Mouse (Mus musculus) hindbrain, postnatal 0 days (tissue): Measurements from ENCODE around the gene 4931422A03Rik. TPM values are rescaled to one million over a fixed set of nuclear protein-coding genes. Genes with fewer than 3 reads are reported as not detected.
A peak's percentile ranks its signal among the peaks of the same experiment; 100 is the strongest.
"Not testable (repeated sequence)": the region's sequence is repeated elsewhere in the genome, so short reads cannot be mapped to it uniquely, and the experiment has no call there.

Experiments used
- ATAC-seq: fragments of 200-750 bp; cut with Nextera tagmentation; 2 replicates; pipeline ENCODE4 v1.8.0; 2017; ENCODE audit warnings: mild to moderate bottlenecking, moderate TSS enrichment, moderate library complexity
- DNase-seq: peaks from one replicate; pipeline ENCODE4 v3.0.0-alpha.2; 2015; ENCODE audit warnings: low spot score
- H3K27ac ChIP-seq: fragments of 300-500 bp; sonication (generic); 2 replicates; pipeline ENCODE4 v1.5.1; 2014; ENCODE audit warnings: mild to moderate bottlenecking
- H3K27me3 ChIP-seq: fragments of 300-500 bp; sonication (generic); 2 replicates; pipeline ENCODE4 v1.6.1; 2014; ENCODE audit warnings: low read length, mixed read lengths; ENCODE audit not compliant: insufficient read depth
- H3K36me3 ChIP-seq: fragments of 300-500 bp; sonication (generic); 2 replicates; pipeline ENCODE4 v1.6.1; 2014; ENCODE audit warnings: low read length, mixed read lengths; ENCODE audit not compliant: insufficient read depth
- H3K4me1 ChIP-seq: fragments of 300-500 bp; sonication (generic); 2 replicates; pipeline ENCODE4 v1.6.1; 2014; ENCODE audit warnings: antibody characterized with exemption, low read length, mixed read lengths; ENCODE audit not compliant: insufficient read depth
- H3K4me2 ChIP-seq: fragments of 300-500 bp; sonication (generic); 2 replicates; pipeline ENCODE4 v1.6.1; 2014; ENCODE audit warnings: low read depth, mild to moderate bottlenecking, low read length, moderate library complexity, mixed read lengths
- H3K4me3 ChIP-seq: fragments of 300-500 bp; sonication (generic); 2 replicates; pipeline ENCODE4 v1.5.1; 2014; ENCODE audit warnings: low read length
- H3K9ac ChIP-seq: fragments of 300-500 bp; sonication (generic); replicated peaks from 2 replicates; pipeline ENCODE4 v1.6.1; 2014; ENCODE audit warnings: mild to moderate bottlenecking, low read length, moderate library complexity, mixed read lengths
- H3K9me3 ChIP-seq: fragments of 300-500 bp; sonication (generic); 2 replicates; pipeline ENCODE4 v1.6.1; 2016; ENCODE audit warnings: low read length, mixed read lengths
- CTCF ChIP-seq: IDR thresholded peaks from 2 replicates; pipeline ENCODE4 v1.5.1; 2016; ENCODE audit warnings: antibody characterized with exemption, control low read depth, low read depth
- WGBS: fragments of 180-500 bp; shearing (Covaris S2); extraction: QIAGEN DNeasy Blood & Tissue Kit; methylation state at CpG from one replicate; pipeline ENCODE4 v1.1.7; 2014; 5-methylcytosine and 5-hydroxymethylcytosine counted together
- polyA plus RNA-seq: library from polyadenylated mRNA; unstranded; fragments of >200 nt; fragmentation: Nextera tagmentation; extraction: Ambion mirVana; gene quantifications from 2 replicates; pipeline ENCODE4 v1.2.1, GENCODE M21; 2015
- total RNA-seq: library from RNA; depleted of rRNA; stranded (reverse); fragments of >200 nt; gene quantifications from 2 replicates; pipeline ENCODE4 v1.2.3, GENCODE M21; 2014

Gene 4931422A03Rik
- total and polyA plus RNA-seq, 2 experiments from 2014 or later, result 2.5 TPM; not detected in 1

DNA sequence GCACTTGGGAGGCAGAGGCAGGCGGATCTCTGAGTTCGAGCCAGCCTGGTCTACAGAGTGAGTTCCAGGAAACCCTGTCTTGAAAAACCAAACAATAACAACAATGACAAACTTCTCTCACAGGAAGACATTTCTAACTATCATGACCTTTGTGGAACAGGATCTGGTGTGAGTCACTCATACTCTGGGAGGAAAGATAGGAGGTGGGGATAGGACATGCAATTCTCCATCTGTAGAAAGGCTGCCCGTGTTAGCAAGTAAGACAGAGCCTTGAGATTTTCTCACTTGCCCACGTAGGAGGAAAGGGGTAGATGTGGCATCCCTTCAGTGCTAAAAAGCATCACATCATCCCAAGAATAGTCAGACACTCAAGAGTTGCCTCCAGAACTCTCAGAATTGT, 26.3 kb downstream of the 4931422A03Rik start:
- DNase-seq (no peak), ATAC-seq (no peak)
- no peak for TF ChIP-seq CTCF
- Histone ChIP-seq H3K27ac (no peak overlapping the region), H3K27me3 (no peaks in the 10 kb centered on the region), H3K9me3 (no peaks in the 10 kb centered on the region), H3K4me3 (no peak overlapping the region), H3K4me1 (no peaks in the 10 kb centered on the region), H3K4me2 (no peak overlapping the region), H3K36me3 (no peaks in the 10 kb centered on the region), H3K9ac (no peak overlapping the region)
- 83% methylated on average over 4 of the region's 4 CpGs for WGBS

- H3K4me3 ChIP-seq, result no peak overlapping the region
- H3K27me3 ChIP-seq, result no peaks in the 10 kb centered on the region
- TF ChIP-seq CTCF, result peak; percentile 77
- H3K27ac ChIP-seq, result no peak overlapping the region
- peak; percentile 73 for DNase-seq
- H3K36me3 ChIP-seq, result no peaks in the 10 kb centered on the region
- WGBS, result 17% methylated on average over 2 of the region's 2 CpGs
- no peaks in the 10 kb centered on the region for H3K9me3 ChIP-seq
- H3K9ac ChIP-seq, result no peak overlapping the region
- H3K4me2 ChIP-seq, result no peak overlapping the region
- no peaks in the 10 kb centered on the region for H3K4me1 ChIP-seq
- ATAC-seq, result no peak
These were observed 27.1 kb downstream of the 4931422A03Rik start for GRCm38 (mm10) chr2:104001076-104001475.

- WGBS, result 20% methylated on average over 17 of the region's 17 CpGs
- DNase-seq, result peak; percentile 43
- peak; percentile 68; the same call in 1 of the 2 replicates for ATAC-seq
- Histone ChIP-seq H3K4me1 (no peaks in the 10 kb centered on the region), H3K4me3 (no peak overlapping the region), H3K9me3 (no peaks in the 10 kb centered on the region), H3K27me3 (no peaks in the 10 kb centered on the region), H3K27ac (peak overlapping the region; percentile 58; the same call in 1 of the 2 replicates), H3K4me2 (peak overlapping the region; percentile 22), H3K36me3 (no peaks in the 10 kb centered on the region), H3K9ac (peak overlapping the region; percentile 9; the same call in 1 of the 2 replicates)
- no peak for TF ChIP-seq CTCF
These were observed 35.4 kb downstream of the 4931422A03Rik start for GRCm38 (mm10) chr2:103992618-103993332.

DNA sequence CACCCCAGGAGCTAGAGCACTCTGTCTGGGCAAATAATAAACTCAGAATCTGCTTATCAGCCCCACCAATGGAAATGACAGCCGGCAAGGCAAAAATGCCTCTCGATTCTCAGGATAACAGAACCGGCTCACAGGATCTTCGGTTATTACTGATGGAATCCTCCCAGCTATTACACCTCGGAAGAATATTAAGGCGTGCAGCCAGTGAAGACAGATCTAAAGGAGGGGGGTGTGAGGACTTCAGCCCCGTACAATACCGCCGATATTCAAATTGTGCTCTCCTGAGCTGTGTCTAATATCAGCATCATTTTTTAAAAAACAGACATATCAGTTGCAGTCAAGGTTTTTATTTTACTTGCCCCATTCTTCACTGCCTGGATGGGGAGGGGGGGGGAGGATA, 36.0 kb downstream of the 4931422A03Rik start:
- H3K4me1 ChIP-seq, result no peaks in the 10 kb centered on the region
- H3K4me3 ChIP-seq, result no peak overlapping the region
- H3K9me3 ChIP-seq, result no peaks in the 10 kb centered on the region
- ATAC-seq (peak; percentile 56; the same call in 1 of the 2 replicates), DNase-seq (peak; percentile 14)
- no peak for TF ChIP-seq CTCF
- peak overlapping the region; percentile 22 for H3K4me2 ChIP-seq
- peak overlapping the region; percentile 58 for H3K27ac ChIP-seq
- peak overlapping the region; percentile 9; the same call in 1 of the 2 replicates for H3K9ac ChIP-seq
- WGBS, result 50% methylated on average over 9 of the region's 9 CpGs
- no peaks in the 10 kb centered on the region for H3K27me3 ChIP-seq
- H3K36me3 ChIP-seq, result no peaks in the 10 kb centered on the region

DNA sequence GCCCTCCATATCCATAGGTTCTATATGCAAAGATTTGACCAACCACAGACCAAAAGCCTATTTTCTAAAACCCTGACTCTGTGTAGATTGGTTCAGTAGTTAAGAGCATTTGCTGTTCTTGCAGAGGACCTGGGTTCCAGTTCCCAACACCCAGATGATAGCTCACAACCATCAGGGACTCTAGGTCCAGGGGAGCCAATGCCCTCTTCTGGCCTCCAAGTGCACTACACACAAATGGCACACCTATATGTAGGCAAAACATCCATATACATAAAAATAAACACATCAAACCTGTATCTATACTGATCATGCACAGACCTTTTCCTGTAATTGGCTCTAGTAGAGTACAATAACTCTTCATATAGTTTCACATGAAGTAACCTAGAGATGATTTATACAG, 36.9 kb downstream of the 4931422A03Rik start:
- H3K4me3 ChIP-seq, result no peak overlapping the region
- peak; percentile 21 for TF ChIP-seq CTCF
- no peaks in the 10 kb centered on the region for H3K9me3 ChIP-seq
- no peaks in the 10 kb centered on the region for H3K4me1 ChIP-seq
- ATAC-seq, result no peak
- H3K36me3 ChIP-seq, result no peaks in the 10 kb centered on the region
- H3K27ac ChIP-seq, result no peak overlapping the region
- no peaks in the 10 kb centered on the region for H3K27me3 ChIP-seq
- no peak overlapping the region for H3K9ac ChIP-seq
- no peak overlapping the region for H3K4me2 ChIP-seq
- DNase-seq, result no peak

- 88% methylated on average over 6 of the region's 6 CpGs for WGBS
- ATAC-seq (no peak), DNase-seq (no peak)
- Histone ChIP-seq H3K27ac (no peak overlapping the region), H3K4me3 (no peak overlapping the region), H3K4me2 (no peak overlapping the region), H3K9ac (no peak overlapping the region), H3K4me1 (no peaks in the 10 kb centered on the region), H3K27me3 (no peaks in the 10 kb centered on the region), H3K9me3 (no peaks in the 10 kb centered on the region), H3K36me3 (no peaks in the 10 kb centered on the region)
- TF ChIP-seq CTCF, result no peak
These were observed 38.4 kb downstream of the 4931422A03Rik start for GRCm38 (mm10) chr2:103989724-103990123.

- H3K4me3 ChIP-seq, H3K4me2 ChIP-seq, H3K9ac ChIP-seq, H3K9me3 ChIP-seq, H3K27ac ChIP-seq, ATAC-seq, H3K4me1 ChIP-seq, H3K36me3 ChIP-seq, DNase-seq, H3K27me3 ChIP-seq: not testable (repeated sequence)
- 78% methylated on average over 6 of the region's 8 CpGs for WGBS
These were observed 40.6 kb downstream of the 4931422A03Rik start for GRCm38 (mm10) chr2:103987595-103987994.
